13 mouse cellular contexts compared by ENCODE assay signal in genomic region chr8:106761317-106761716, GRCm38 (mm10).
DNase-seq lines count a peak whose midpoint lies in the region; ATAC-seq and TF ChIP-seq lines count a peak whose summit lies in the region.
"Had no signal": no experiment of that assay in that cellular context is flagged by ENCODE, and none has a peak within 500 bp of the region (broad histone marks: within the 10 kb centered on the region; RNA-seq: fewer than 3 reads in every experiment).

No protein-coding gene starts in this region.

- peaks cover 14% of the 10 kb centered on the region for H3K4me1 ChIP-seq in heart, embryonic 13.5 days
- peaks cover 5 to 34% of the 10 kb centered on the region in 2 experiments for H3K4me1 ChIP-seq in CH12.LX (ENCODE audit: control insufficient read depth in 1 of 2, insufficient read depth in 2 of 2)
- peaks cover 14% of the 10 kb centered on the region for H3K4me1 ChIP-seq in forebrain, embryonic 16.5 days (replicated peaks; ENCODE audit: control insufficient read depth, insufficient read depth, low read length)
- H3K4me1 ChIP-seq in midbrain, embryonic 12.5 days, result peaks cover 19% of the 10 kb centered on the region

- in situ Hi-C loops in CH12.LX (cut with MboI; ENCODE audit: low pct_ligation_motif_present, low pct_unique_long_range_greater_than_20kb, low sequenced_read_pairs), result no loop called here

- peak overlapping the region; percentile 47; the same call in 1 of the 2 replicates for H3K9ac ChIP-seq in heart, embryonic 13.5 days
- H3K9ac ChIP-seq in CH12.LX (ENCODE audit: insufficient read depth, low read depth), result no peak overlapping the region
- 0 out of 2 replicates have a peak overlapping the region, but pooled peaks have one; percentile 22 for H3K9ac ChIP-seq in forebrain, embryonic 16.5 days (replicated peaks; ENCODE audit: low read depth, low read length)
- 0 out of 2 replicates have a peak overlapping the region, but pooled peaks have one; percentile 15 for H3K9ac ChIP-seq in midbrain, embryonic 12.5 days (replicated peaks)
- H3K9ac ChIP-seq: neural tube, embryonic 12.5 days had no signal

- peak overlapping the region; percentile 32; the same call in 1 of the 2 replicates for H3K27ac ChIP-seq in heart, embryonic 13.5 days (replicated peaks)
- no peak overlapping the region for H3K27ac ChIP-seq in CH12.LX (ENCODE audit: insufficient read depth, low read depth)
- peak overlapping the region; percentile 75 for H3K27ac ChIP-seq in forebrain, embryonic 16.5 days (ENCODE audit: low read length)
- peak overlapping the region; percentile 35; the same call in 1 of the 2 replicates for H3K27ac ChIP-seq in midbrain, embryonic 12.5 days (replicated peaks)
- H3K27ac ChIP-seq: neural tube, embryonic 12.5 days had no signal

- dilution Hi-C loops in CH12.LX (cut with MboI; ENCODE audit: extremely low pct_ligation_motif_present, extremely low pct_unique_long_range_greater_than_20kb, low sequenced_read_pairs), result no loop called here

- TF ChIP-seq POLR2A in CH12.LX (IDR thresholded peaks at IDR 0.05; ENCODE audit: low read depth, low read length), result no peak

- WGBS in heart, embryonic 13.5 days, result 47% methylated on average over 4 of the region's 4 CpGs
- 40% methylated on average over 4 of the region's 4 CpGs for WGBS in forebrain, embryonic 16.5 days
- 25% methylated on average over 4 of the region's 4 CpGs for WGBS in midbrain, embryonic 12.5 days

- H3K27me3 ChIP-seq in heart, embryonic 13.5 days (replicated peaks), result no peaks in the 10 kb centered on the region
- no peaks in the 10 kb centered on the region for H3K27me3 ChIP-seq in CH12.LX (replicated peaks)
- H3K27me3 ChIP-seq in forebrain, embryonic 16.5 days (replicated peaks; ENCODE audit: control insufficient read depth, insufficient read depth, low read length), result no peaks in the 10 kb centered on the region
- peaks cover 16% of the 10 kb centered on the region for H3K27me3 ChIP-seq in midbrain, embryonic 12.5 days
- H3K27me3 ChIP-seq: neural tube, embryonic 12.5 days had no signal

- no peak overlapping the region for H3K4me2 ChIP-seq in heart, embryonic 13.5 days
- no peak overlapping the region for H3K4me2 ChIP-seq in CH12.LX (ENCODE audit: insufficient read depth, low read depth, poor library complexity, severe bottlenecking)
- no peak overlapping the region for H3K4me2 ChIP-seq in forebrain, embryonic 16.5 days (ENCODE audit: low read length)
- no peak overlapping the region for H3K4me2 ChIP-seq in midbrain, embryonic 12.5 days (replicated peaks)
- H3K4me2 ChIP-seq: neural tube, embryonic 12.5 days had no signal

- ATAC-seq in heart, embryonic 13.5 days (ENCODE audit: extremely low read depth, insufficient number of reproducible peaks, low FRiP score, low TSS enrichment), result no peak
- ATAC-seq in forebrain, embryonic 16.5 days, result no peak
- ATAC-seq in midbrain, embryonic 12.5 days (ENCODE audit: low FRiP score, low read depth), result no peak
- ATAC-seq in monocyte, adult 5-6 weeks (replicated peaks; ENCODE audit: insufficient number of reproducible peaks, low FRiP score, low TSS enrichment, poor library complexity, severe bottlenecking), result no peak

- DNase-seq in heart, postnatal 14 days, result no peak
- no peak for DNase-seq in CH12.LX (ENCODE audit: extremely low read depth)
- DNase-seq in urinary bladder, adult 18-20 months (ENCODE audit: low spot score in 2 of 2), result no peak
- DNase-seq in embryo, embryonic 10.5 days (ENCODE audit: low spot score), result no peak
- DNase-seq: cerebellum, adult 18-20 months; heart, adult 18-20 months; kidney, postnatal 14 days; spleen, adult 18-20 months had no signal

- TF ChIP-seq EP300 in CH12.LX (IDR thresholded peaks at IDR 0.05; ENCODE audit: low read length), result no peak

- TF ChIP-seq CTCF in CH12.LX (conservative IDR thresholded peaks at IDR 0.05 in 1 of 2, IDR thresholded peaks at IDR 0.05 in 1 of 2; ENCODE audit: low read depth in 2 of 2, low read length in 2 of 2), result no peak

- TF ChIP-seq RAD21 in CH12.LX (IDR thresholded peaks at IDR 0.05; ENCODE audit: low read depth, low read length), result no peak

- no peaks in the 10 kb centered on the region for H3K9me3 ChIP-seq in heart, embryonic 13.5 days
- no peaks in the 10 kb centered on the region for H3K9me3 ChIP-seq in CH12.LX (replicated peaks; ENCODE audit: low read length)
- no peaks in the 10 kb centered on the region for H3K9me3 ChIP-seq in forebrain, embryonic 16.5 days (ENCODE audit: control insufficient read depth, low read length)
- no peaks in the 10 kb centered on the region for H3K9me3 ChIP-seq in midbrain, embryonic 12.5 days
- H3K9me3 ChIP-seq: neural tube, embryonic 12.5 days had no signal

- H3K4me3 ChIP-seq in heart, embryonic 13.5 days, result no peak overlapping the region
- H3K4me3 ChIP-seq in CH12.LX (replicated peaks in 1 of 3; ENCODE audit: low read depth in 2 of 3, low read length in 2 of 3, poor library complexity in 1 of 3), result no peak overlapping the region
- no peak overlapping the region for H3K4me3 ChIP-seq in forebrain, embryonic 16.5 days (replicated peaks; ENCODE audit: low read length)
- H3K4me3 ChIP-seq in midbrain, embryonic 12.5 days, result no peak overlapping the region
- H3K4me3 ChIP-seq: neural tube, embryonic 12.5 days had no signal

- no peaks in the 10 kb centered on the region for H3K36me3 ChIP-seq in heart, embryonic 13.5 days
- peaks cover 0 to 5% of the 10 kb centered on the region in 2 experiments for H3K36me3 ChIP-seq in CH12.LX (replicated peaks in 1 of 2; ENCODE audit: control insufficient read depth in 1 of 2, insufficient read depth in 1 of 2, low read length in 1 of 2)
- H3K36me3 ChIP-seq in forebrain, embryonic 16.5 days (ENCODE audit: control insufficient read depth, insufficient read depth), result no peaks in the 10 kb centered on the region
- H3K36me3 ChIP-seq in midbrain, embryonic 12.5 days, result no peaks in the 10 kb centered on the region
- H3K36me3 ChIP-seq: neural tube, embryonic 12.5 days had no signal

- intact Hi-C loops in heart, postnatal 14 days (cut with DNase I), result no loop called here

- no peaks in the 10 kb centered on the region for H3K79me2 ChIP-seq in CH12.LX (replicated peaks; ENCODE audit: control insufficient read depth, extremely low read depth, insufficient read depth, poor library complexity, severe bottlenecking)

TF ChIP-seq in CH12.LX, 34 proteins besides CTCF, POLR2A, EP300 and RAD21:
- TF ChIP-seq MEF2A (IDR thresholded peaks at IDR 0.05; ENCODE audit: borderline replicate concordance, low read depth, low read length) (0 out of 2 replicates have a peak, but pooled peaks have one; percentile 24), HCFC1 (IDR thresholded peaks at IDR 0.05; ENCODE audit: low read depth, low read length) (no peak), IRF4 (IDR thresholded peaks at IDR 0.05; ENCODE audit: low read depth, low read length) (no peak)
